Mouse (Mus musculus) G1E (cell line): ENCODE data around the gene Ern1.

Experiments
- CTCF ChIP-seq: IDR thresholded peaks from 2 replicates; pipeline ENCODE4 v1.5.1; 2012; ENCODE audit warnings: low read depth, low read length, inconsistent platforms, mixed read lengths
- POLR2AphosphoS5 ChIP-seq: IDR thresholded peaks from 2 replicates; pipeline ENCODE4 v1.6.1; 2012; ENCODE audit warnings: low read depth, low read length, inconsistent platforms; ENCODE audit not compliant: insufficient replicate concordance
- TAL1 ChIP-seq: conservative IDR thresholded peaks from 2 replicates; pipeline ENCODE4 v1.6.1; 2012; ENCODE audit warnings: low read depth, low read length, inconsistent platforms, mixed read lengths

GRCm38 (mm10) chr11:106536253-106536912, 48.7 kb upstream of the Ern1 start:
- TF ChIP-seq CTCF = no peak
- no peak for TF ChIP-seq TAL1
- TF ChIP-seq POLR2AphosphoS5 = no peak
